Mouse (Mus musculus) heart, embryonic 16.5 days (tissue): ENCODE data around the gene 6430550D23Rik. TPM values are rescaled to one million over a fixed set of nuclear protein-coding genes. Genes with fewer than 3 reads are reported as not detected.
A peak's percentile ranks its signal among the peaks of the same experiment; 100 is the strongest.

Experiments
- ATAC-seq: fragments of 200-750 bp; cut with Nextera tagmentation; replicated peaks from 2 replicates; pipeline ENCODE4 v1.8.0; 2017; ENCODE audit warnings: moderate number of reproducible peaks; ENCODE audit not compliant: insufficient read depth, low FRiP score; ENCODE audit errors: extremely low read depth
- H3K27ac ChIP-seq: fragments of 300-500 bp; sonication (generic); 2 replicates; pipeline ENCODE4 v1.5.1; 2014; ENCODE audit warnings: mild to moderate bottlenecking, low read length, control low read depth, moderate library complexity
- H3K27me3 ChIP-seq: fragments of 300-500 bp; sonication (generic); 2 replicates; pipeline ENCODE4 v1.6.1; 2014; ENCODE audit warnings: low read length, mixed read lengths; ENCODE audit not compliant: control insufficient read depth, insufficient read depth
- H3K36me3 ChIP-seq: fragments of 300-500 bp; sonication (generic); 2 replicates; pipeline ENCODE4 v1.6.1; 2014; ENCODE audit not compliant: control insufficient read depth, insufficient read depth
- H3K4me1 ChIP-seq: fragments of 300-500 bp; sonication (generic); 2 replicates; pipeline ENCODE4 v1.6.1; 2014; ENCODE audit warnings: low read length, mixed read lengths; ENCODE audit not compliant: control insufficient read depth, insufficient read depth
- H3K4me2 ChIP-seq: fragments of 300-500 bp; sonication (generic); 2 replicates; pipeline ENCODE4 v1.6.1; 2014; ENCODE audit warnings: low read depth, mild to moderate bottlenecking, control low read depth, low read length
- H3K4me3 ChIP-seq: fragments of 300-500 bp; sonication (generic); 2 replicates; pipeline ENCODE4 v1.5.1; 2014; ENCODE audit warnings: mild to moderate bottlenecking, control low read depth, low read length
- H3K9ac ChIP-seq: fragments of 300-500 bp; sonication (generic); 2 replicates; pipeline ENCODE4 v1.6.1; 2014; ENCODE audit warnings: low read length, control low read depth
- H3K9me3 ChIP-seq: fragments of 300-500 bp; sonication (generic); replicated peaks from 2 replicates; pipeline ENCODE4 v1.6.1; 2016; ENCODE audit warnings: low read length; ENCODE audit not compliant: control insufficient read depth
- WGBS: fragments of 180-500 bp; shearing (Covaris S2); extraction: QIAGEN DNeasy Blood & Tissue Kit; methylation state at CpG from one replicate; pipeline ENCODE4 v1.1.7; 2014; 5-methylcytosine and 5-hydroxymethylcytosine counted together
- polyA plus RNA-seq: library from polyadenylated mRNA; unstranded; fragments of >200 nt; fragmentation: Nextera tagmentation; extraction: Ambion mirVana; gene quantifications from 2 replicates; pipeline ENCODE4 v1.2.1, GENCODE M21; 2015

6430550D23Rik gene
- polyA plus RNA-seq, 1 experiment from 2014 or later: 0.96 TPM

DNA sequence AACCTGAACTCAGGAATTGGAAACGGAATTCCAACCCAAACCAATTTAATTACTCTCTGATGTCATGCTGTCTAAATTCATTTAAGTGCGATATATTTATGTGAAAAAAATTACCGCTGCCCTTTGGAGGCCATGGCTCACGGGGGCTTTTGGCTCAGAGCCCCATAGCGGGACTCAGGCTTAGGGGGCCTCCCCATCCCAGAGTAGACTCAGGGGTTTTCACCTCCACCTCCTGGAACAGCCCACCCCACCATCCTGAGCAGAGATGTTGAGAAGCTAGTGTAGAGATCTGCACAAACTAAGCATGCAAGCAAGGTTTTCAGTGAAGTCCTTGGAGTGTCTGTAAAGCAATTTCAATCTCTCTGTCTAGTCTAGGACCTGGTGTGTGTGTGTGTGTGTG, 62.2 kb downstream of the 6430550D23Rik start:
- no peak for ATAC-seq
- Histone ChIP-seq H3K4me2 (no peak overlapping the region), H3K27ac (no peak overlapping the region), H3K27me3 (peaks cover 4% of the 10 kb centered on the region; the same call in 1 of the 2 replicates), H3K4me1 (peaks cover 3% of the 10 kb centered on the region; the same call in 1 of the 2 replicates), H3K4me3 (no peak overlapping the region), H3K9me3 (no peaks in the 10 kb centered on the region), H3K36me3 (no peaks in the 10 kb centered on the region), H3K9ac (no peak overlapping the region)
- 61% methylated on average over 5 of the region's 5 CpGs for WGBS

DNA sequence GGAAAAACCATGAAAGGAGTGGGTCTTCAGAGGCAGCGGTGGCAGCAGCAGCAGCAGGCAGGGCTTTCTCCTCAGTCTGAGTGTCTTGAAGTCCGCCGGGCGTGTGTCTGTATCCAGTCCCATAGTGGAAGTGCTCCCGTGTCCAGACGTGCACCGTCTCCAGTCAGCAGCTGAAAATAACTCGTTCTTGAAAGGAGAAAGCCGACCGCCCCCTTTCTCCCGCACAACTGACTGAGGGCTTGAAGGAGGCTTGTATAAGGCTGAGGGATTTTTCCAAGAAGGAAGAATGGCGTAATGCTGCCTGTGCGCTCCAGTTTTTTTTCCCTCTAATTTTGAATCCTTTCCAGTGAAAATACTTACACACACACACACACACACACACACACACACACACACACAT, 62.7 kb downstream of the 6430550D23Rik start, which contains the start of gene Gdf5:
Gene Gdf5 (minus strand): TSS at position 244 of the 400 bp plus-strand sequence.
- Histone ChIP-seq H3K9ac (0 out of 2 replicates have a peak within 1 kb of the TSS, but pooled peaks have one; percentile 8), H3K4me3 (0 out of 2 replicates have a peak within 1 kb of the TSS, but pooled peaks have one; percentile 15), H3K27ac (no peak within 1 kb of the TSS), H3K9me3 (no peaks in the 10 kb centered on the region), H3K27me3 (peaks cover 4% of the 10 kb centered on the region; the same call in 1 of the 2 replicates), H3K36me3 (no peaks in the 10 kb centered on the region), H3K4me1 (peaks cover 3% of the 10 kb centered on the region; the same call in 1 of the 2 replicates), H3K4me2 (peak within 1 kb of the TSS; percentile 39; the same call in 1 of the 2 replicates)
- 39% methylated on average over 13 of the region's 13 CpGs for WGBS
- ATAC-seq: no peak

DNA sequence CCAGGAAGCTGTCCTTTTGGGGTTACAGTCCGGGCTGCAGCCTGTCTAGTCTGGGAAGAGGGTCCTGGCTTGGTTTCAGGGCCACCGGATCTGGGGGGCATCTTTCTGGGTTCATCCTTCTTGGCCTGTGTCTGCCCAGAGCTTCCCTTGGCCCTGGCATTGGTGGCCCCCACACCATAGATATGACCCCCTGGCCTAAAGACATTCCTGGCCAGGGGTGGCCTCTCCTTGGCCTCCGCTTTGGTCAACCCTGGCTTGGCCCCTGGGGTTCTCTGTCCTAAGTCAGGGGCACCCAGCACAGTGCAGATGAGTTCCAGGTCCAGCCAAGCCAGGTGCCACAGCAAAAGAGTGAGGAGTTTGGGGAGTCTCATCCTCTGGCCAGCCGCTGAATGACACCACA, 63.1 kb downstream of the 6430550D23Rik start:
- WGBS: 75% methylated on average over 4 of the region's 4 CpGs
- H3K9me3 ChIP-seq: no peaks in the 10 kb centered on the region
- H3K4me3 ChIP-seq: no peak overlapping the region
- H3K36me3 ChIP-seq: no peaks in the 10 kb centered on the region
- H3K27me3 ChIP-seq: peaks cover 4% of the 10 kb centered on the region; the same call in 1 of the 2 replicates
- H3K4me1 ChIP-seq: peaks cover 3% of the 10 kb centered on the region; the same call in 1 of the 2 replicates
- ATAC-seq: no peak
- H3K4me2 ChIP-seq: 0 out of 2 replicates have a peak overlapping the region, but pooled peaks have one; percentile 39
- 0 out of 2 replicates have a peak overlapping the region, but pooled peaks have one; percentile 8 for H3K9ac ChIP-seq
- H3K27ac ChIP-seq: no peak overlapping the region

DNA sequence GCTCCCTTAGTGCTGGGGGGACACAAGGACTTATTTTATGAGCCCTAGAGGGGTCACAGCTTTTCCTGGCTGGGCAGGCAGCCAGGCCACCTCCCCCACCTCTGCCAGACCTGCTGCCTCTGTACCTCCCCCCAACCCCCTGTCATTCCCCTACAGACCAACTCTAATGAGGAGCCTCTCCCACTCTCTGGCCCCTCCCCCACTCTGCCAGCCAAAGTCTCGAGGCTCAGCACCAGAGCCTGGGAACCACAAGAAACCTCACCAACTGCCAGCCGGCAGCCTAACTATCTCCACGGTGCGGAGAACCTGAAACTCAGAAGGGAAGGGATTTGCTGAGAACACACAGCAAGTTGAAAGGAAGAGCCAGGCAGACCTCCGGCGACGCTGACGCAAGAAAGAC, 64.3 kb downstream of the 6430550D23Rik start:
- 0 out of 2 replicates have a peak, but pooled peaks cover 4% of the 10 kb centered on the region for H3K27me3 ChIP-seq
- H3K4me2 ChIP-seq: peak overlapping the region; percentile 35
- ATAC-seq: no peak
- no peak overlapping the region for H3K27ac ChIP-seq
- H3K4me3 ChIP-seq: no peak overlapping the region
- no peak overlapping the region for H3K9ac ChIP-seq
- peaks cover 3% of the 10 kb centered on the region; the same call in 1 of the 2 replicates for H3K4me1 ChIP-seq
- no peaks in the 10 kb centered on the region for H3K36me3 ChIP-seq
- 9% methylated on average over 8 of the region's 8 CpGs for WGBS
- no peaks in the 10 kb centered on the region for H3K9me3 ChIP-seq

DNA sequence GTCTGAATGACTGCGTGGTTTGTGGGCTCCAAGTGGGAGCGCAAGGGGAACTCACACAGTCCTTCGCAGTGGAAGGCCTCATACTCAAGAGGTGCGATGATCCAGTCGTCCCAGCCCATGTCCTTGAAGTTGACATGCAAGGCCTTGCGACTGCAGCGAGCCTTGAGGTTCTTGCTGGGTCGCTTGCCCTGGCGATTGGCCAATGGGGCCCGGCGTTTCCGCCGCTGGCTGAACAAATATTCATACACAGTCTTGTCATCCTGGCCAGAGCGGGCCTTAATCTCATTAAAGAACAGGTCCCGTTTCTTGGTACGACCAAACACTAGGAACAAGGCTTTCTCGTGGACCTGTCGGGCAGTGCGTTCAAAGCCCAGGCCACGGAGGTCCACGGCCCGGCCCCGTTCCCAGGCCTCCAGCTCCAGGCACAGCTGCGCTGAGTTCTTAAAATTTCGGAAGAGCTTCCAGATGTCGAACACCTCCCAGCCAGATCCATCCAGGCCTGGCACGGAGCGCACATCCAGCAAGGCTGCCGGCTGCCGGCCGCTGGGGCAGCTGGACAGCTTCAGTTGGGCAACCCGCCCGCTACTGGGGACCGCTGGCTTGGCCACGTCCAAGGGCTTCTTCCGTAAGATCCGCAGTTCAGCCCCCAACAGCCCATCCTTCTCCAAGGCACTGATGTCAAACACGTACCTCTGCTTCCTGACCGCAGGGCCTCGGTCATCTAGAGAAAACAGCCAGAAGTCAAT, 65.9 kb downstream of the 6430550D23Rik start:
- Histone ChIP-seq H3K27me3 (0 out of 2 replicates have a peak, but pooled peaks cover 1% of the 10 kb centered on the region), H3K9me3 (no peaks in the 10 kb centered on the region), H3K36me3 (no peaks in the 10 kb centered on the region), H3K4me1 (peaks cover 3% of the 10 kb centered on the region; the same call in 1 of the 2 replicates), H3K4me3 (no peak overlapping the region), H3K9ac (no peak overlapping the region), H3K4me2 (no peak overlapping the region), H3K27ac (no peak overlapping the region)
- 84% methylated on average over 40 of the region's 40 CpGs for WGBS
- no peak for ATAC-seq

DNA sequence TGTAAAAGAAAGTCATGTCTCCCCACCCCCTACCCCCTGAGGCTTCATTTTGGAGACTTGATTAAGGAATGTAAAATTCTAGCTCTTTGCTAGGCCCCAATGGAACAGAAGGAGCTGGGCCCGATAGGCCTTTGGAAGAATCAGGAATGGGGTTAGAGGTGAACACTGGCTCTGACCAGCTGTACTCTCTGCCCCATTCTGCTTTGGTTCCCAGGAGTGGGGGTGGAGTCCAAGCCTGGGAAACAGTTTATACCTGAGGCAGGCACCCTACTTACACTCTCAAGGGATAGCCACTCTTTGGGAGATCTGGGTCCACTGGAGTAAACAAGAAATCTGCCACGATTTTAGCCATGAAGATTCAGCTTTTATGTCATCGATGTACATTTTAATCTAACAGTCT, 67.1 kb downstream of the 6430550D23Rik start, which contains the start of gene Gm15557:
Gene Gm15557 (plus strand): TSS at position 48 of the 400 bp plus-strand sequence.
- Histone ChIP-seq H3K4me3 (no peak within 1 kb of the TSS), H3K27ac (no peak within 1 kb of the TSS), H3K4me1 (peaks cover 3% of the 10 kb centered on the region; the same call in 1 of the 2 replicates), H3K36me3 (no peaks in the 10 kb centered on the region), H3K4me2 (no peak within 1 kb of the TSS), H3K27me3 (no peaks in the 10 kb centered on the region), H3K9me3 (no peaks in the 10 kb centered on the region), H3K9ac (no peak within 1 kb of the TSS)
- ATAC-seq: no peak
- 81% methylated on average over 3 of the region's 3 CpGs for WGBS

DNA sequence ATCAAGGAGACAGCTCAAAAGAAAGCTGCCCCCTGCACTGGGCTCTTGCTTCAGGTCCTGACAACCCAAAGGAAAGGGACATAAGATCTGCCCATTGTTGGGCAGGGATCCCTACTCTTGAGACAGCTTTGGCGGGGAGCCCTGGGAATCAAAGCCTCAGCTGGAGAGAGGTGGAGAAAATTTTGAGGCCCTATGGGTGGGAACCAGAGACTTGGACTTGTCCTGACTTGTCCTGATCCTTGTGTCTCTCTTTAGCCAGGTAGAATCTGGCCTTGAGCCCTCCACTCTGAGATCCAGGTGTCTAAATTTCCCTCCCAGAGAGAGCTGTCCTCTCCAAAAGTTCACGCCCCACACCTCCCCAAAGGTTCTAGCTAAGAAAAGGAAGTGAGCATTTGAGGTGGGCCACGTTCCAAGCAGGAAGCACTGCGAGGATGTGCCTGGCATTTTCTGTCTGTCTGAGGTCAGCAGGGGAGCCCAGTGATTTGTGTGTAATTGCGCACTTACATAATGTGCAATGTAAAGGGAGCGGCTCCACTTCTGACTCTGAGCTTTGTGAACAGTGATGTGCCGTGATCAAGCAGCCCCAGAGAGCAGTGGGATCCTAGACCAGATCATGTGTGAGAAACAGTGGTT, 67.8 kb downstream of the 6430550D23Rik start:
- no peak overlapping the region for H3K4me3 ChIP-seq
- no peak for ATAC-seq
- peaks cover 3% of the 10 kb centered on the region; the same call in 1 of the 2 replicates for H3K4me1 ChIP-seq
- no peaks in the 10 kb centered on the region for H3K9me3 ChIP-seq
- no peaks in the 10 kb centered on the region for H3K36me3 ChIP-seq
- no peak overlapping the region for H3K27ac ChIP-seq
- no peak overlapping the region for H3K4me2 ChIP-seq
- 67% methylated on average over 7 of the region's 7 CpGs for WGBS
- H3K27me3 ChIP-seq: no peaks in the 10 kb centered on the region
- no peak overlapping the region for H3K9ac ChIP-seq

DNA sequence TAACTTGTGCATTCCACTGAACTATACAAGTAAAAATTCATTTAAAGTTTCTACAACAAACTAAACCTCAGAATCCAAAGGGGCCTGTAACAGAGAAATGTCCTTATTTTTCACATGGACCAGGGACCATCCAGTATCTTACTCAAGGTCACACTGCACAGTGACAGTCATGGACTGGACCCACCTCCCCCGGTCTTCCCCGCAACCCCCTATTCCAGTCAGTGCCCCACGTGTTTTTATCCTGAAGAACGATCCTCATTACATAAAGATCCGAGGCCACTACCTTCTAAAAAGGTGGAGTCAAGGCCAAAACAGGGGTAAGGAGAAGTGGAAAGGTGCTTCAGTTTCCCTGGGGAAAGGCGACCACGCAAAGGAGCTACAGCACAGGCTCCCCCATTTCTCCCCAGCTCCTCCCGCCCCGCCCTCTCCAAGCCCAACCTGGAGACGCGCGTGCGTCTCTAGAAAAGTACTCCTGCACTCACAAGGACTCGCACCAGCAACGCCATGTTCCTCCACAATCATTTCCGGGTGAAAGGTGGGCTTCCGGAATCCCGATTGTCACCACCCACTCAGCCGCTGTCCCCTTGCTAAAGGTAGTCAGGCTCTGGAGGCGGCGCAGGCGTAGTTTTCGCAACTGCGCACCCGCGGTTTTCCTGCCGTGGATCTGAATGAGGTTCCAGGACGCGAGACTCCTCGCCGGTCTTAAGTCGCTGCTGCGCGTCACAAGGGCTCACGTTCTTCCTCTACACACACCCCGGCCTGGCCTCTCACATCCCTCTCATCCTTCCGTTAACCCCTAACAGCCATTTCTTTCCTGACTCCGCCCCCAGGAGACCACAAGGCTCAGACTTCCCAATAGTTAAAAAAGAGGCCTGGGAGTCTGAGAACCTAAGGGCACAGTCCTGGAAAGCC, 78.0 kb downstream of the 6430550D23Rik start, which contains the start of gene Uqcc1:
Gene Uqcc1 (minus strand): TSS at position 780 of the 912 bp plus-strand sequence.
- ATAC-seq: peak; percentile 92
- peak within 1 kb of the TSS; percentile 82 for H3K4me3 ChIP-seq
- peaks cover 13% of the 10 kb centered on the region for H3K4me1 ChIP-seq
- 0 out of 2 replicates have a peak, but pooled peaks cover 3% of the 10 kb centered on the region for H3K36me3 ChIP-seq
- peak within 1 kb of the TSS; percentile 94 for H3K27ac ChIP-seq
- under 1% methylated on average over 38 of the region's 38 CpGs for WGBS
- H3K9ac ChIP-seq: peak within 1 kb of the TSS; percentile 82
- H3K9me3 ChIP-seq: no peaks in the 10 kb centered on the region
- H3K27me3 ChIP-seq: no peaks in the 10 kb centered on the region
- peak within 1 kb of the TSS; percentile 74 for H3K4me2 ChIP-seq
